Mouse (Mus musculus) heart, adult 8-10 months (tissue): ENCODE measurements around the gene Ppig. TPM values are rescaled to one million over a fixed set of nuclear protein-coding genes. Genes with fewer than 3 reads are reported as not detected.

ENCODE experiments used
- DNase-seq: peaks from one replicate; pipeline ENCODE4 v3.0.0; 2022; ENCODE audit warnings: low spot score
- total RNA-seq, 4 experiments: library from RNA; stranded (reverse); gene quantifications; 2 replicates each; pipeline ENCODE4 v1.2.4; 2022

Gene Ppig
- total RNA-seq, 4 experiments from 2014 or later: 33.8 to 40.0 (median 37.9) TPM

DNA sequence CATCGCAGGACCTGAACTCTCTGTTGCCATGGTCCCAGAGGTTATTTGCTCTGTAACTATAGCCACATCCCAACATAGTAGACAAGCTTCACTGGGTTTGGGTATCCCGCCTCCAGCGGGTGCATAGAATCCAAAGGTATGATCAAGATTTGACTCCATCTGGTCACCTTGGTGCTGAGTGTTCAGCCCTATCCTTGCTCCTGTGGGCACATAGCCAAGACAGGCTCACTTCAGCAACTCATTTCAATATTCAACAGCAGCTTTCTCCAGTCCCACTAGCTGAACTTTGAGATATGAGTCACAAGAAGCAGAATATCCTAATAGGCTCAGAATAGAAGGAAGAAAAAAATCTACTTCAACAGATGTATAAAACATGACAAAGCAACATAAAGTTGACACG is 41.0 kb downstream of the Ppig start:
- DNase-seq: no peak

GRCm38 (mm10) chr2:69764716-69765115 is 42.4 kb downstream of the Ppig start:
- DNase-seq: no peak

GRCm38 (mm10) chr2:69773331-69773730 is 51.0 kb downstream of the Ppig start:
- DNase-seq: no peak

GRCm38 (mm10) chr2:69777985-69778835 is 55.9 kb downstream of the Ppig start:
- no peak for DNase-seq

- no peak for DNase-seq
Measured at GRCm38 (mm10) chr2:69778836-69779177, 56.5 kb downstream of the Ppig start.

GRCm38 (mm10) chr2:69788974-69789373 is 66.6 kb downstream of the Ppig start:
- DNase-seq: no peak

GRCm38 (mm10) chr2:69789429-69790069 is 67.2 kb downstream of the Ppig start, which contains the start of the genes Ccdc173 and Phospho2:
Gene Ccdc173, minus strand, starts transcription at chr2:69789575.
Gene Phospho2, plus strand, starts transcription at chr2:69789623.
- peak; percentile 97 for DNase-seq

- DNase-seq: peak; percentile 86
Measured at GRCm38 (mm10) chr2:69790285-69790684, 67.9 kb downstream of the Ppig start.

GRCm38 (mm10) chr2:69790722-69791121 is 68.4 kb downstream of the Ppig start:
- DNase-seq: no peak

DNA sequence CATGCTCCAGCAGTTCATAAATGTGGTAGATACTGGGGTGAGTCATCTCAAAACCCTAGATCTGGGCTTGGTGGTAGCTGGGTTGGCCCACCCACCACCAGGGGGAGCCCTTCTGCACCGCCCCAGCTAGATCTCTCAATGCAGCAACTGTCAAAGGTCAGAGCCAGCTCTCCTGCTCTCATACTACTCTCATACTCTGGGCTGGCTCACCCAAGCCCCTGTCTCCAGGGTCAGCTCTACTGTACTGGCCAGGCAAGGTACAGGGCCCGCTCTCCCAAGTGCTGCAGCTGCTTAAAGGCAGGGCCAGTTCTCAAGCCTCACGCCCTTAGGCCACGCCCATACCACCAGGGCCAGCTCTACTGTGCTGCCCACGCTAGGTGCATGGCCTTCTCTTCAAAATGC is 80.6 kb downstream of the Ppig start:
- peak; percentile 68 for DNase-seq

Other genes with a start within 250 kb of the Ppig start
- 1 to 10 TPM in 3 of 4 experiments, under 1 TPM in 1; 0.57 to 1.6 (median 1.1) TPM for gene Lrp2, start 136.5 kb upstream of the Ppig start, total RNA-seq
- gene Bbs5, start 75.4 kb upstream of the Ppig start, total RNA-seq: 1 to 10 TPM; 3.6 to 4.7 (median 4.3) TPM
- gene Klhl41, start 52.4 kb upstream of the Ppig start, total RNA-seq: 10 to 100 TPM; 85.6 to 96.6 (median 88.1) TPM
- gene Fastkd1, start 9.0 kb upstream of the Ppig start, total RNA-seq: 10 to 100 TPM; 25.5 to 30.3 (median 27.5) TPM
- gene Ccdc173, start 67.0 kb downstream of the Ppig start, total RNA-seq: under 1 TPM; 0.29 to 1.00 (median 0.65) TPM
- 10 to 100 TPM; 24.6 to 31.0 (median 25.9) TPM for gene Phospho2, start 67.1 kb downstream of the Ppig start, total RNA-seq
- 10 to 100 TPM; 27.3 to 34.6 (median 33.3) TPM for gene Klhl23, start 99.4 kb downstream of the Ppig start, total RNA-seq
- 10 to 100 TPM; 58.2 to 78.0 (median 62.0) TPM for gene Ssb, start 139.0 kb downstream of the Ppig start, total RNA-seq
- 10 to 100 TPM; 21.0 to 24.4 (median 22.6) TPM for gene Mettl5, start 163.1 kb downstream of the Ppig start, total RNA-seq
- 100 to 1,000 TPM; 129 to 132 (median 132) TPM for gene Ubr3, start 174.7 kb downstream of the Ppig start, total RNA-seq